Mouse (Mus musculus) midbrain, embryonic 11.5 days (tissue): ENCODE measurements around the gene Ccdc82. TPM values are rescaled to one million over a fixed set of nuclear protein-coding genes. Genes with fewer than 3 reads are reported as not detected.

Experiments
- ATAC-seq: fragments of 200-750 bp; cut with Nextera tagmentation; 2 replicates; pipeline ENCODE4 v1.8.0; 2017; ENCODE audit warnings: moderate TSS enrichment, moderate library complexity; ENCODE audit not compliant: low FRiP score
- DNase-seq: peaks from one replicate; pipeline ENCODE4 v3.0.0; 2015; ENCODE audit warnings: low spot score; ENCODE audit errors: missing footprints
- H3K27ac ChIP-seq: fragments of 300-500 bp; sonication (generic); 2 replicates; pipeline ENCODE4 v1.5.1; 2014; ENCODE audit warnings: low read depth, low read length
- H3K27me3 ChIP-seq: fragments of 300-500 bp; sonication (generic); 2 replicates; pipeline ENCODE4 v1.6.1; 2014; ENCODE audit warnings: mild to moderate bottlenecking, low read length, moderate library complexity, mixed read lengths; ENCODE audit not compliant: control insufficient read depth, insufficient read depth
- H3K36me3 ChIP-seq: fragments of 300-500 bp; sonication (generic); 2 replicates; pipeline ENCODE4 v1.6.1; 2014; ENCODE audit warnings: mild to moderate bottlenecking, low read length, moderate library complexity, mixed read lengths; ENCODE audit not compliant: control insufficient read depth, insufficient read depth
- H3K4me1 ChIP-seq: fragments of 300-500 bp; sonication (generic); 2 replicates; pipeline ENCODE4 v1.6.1; 2014; ENCODE audit warnings: low read length; ENCODE audit not compliant: control insufficient read depth, insufficient read depth
- H3K4me2 ChIP-seq: fragments of 300-500 bp; sonication (generic); 2 replicates; pipeline ENCODE4 v1.6.1; 2014; ENCODE audit warnings: mild to moderate bottlenecking, moderate library complexity
- H3K4me3 ChIP-seq: fragments of 300-500 bp; sonication (generic); 2 replicates; pipeline ENCODE4 v1.5.1; 2014; ENCODE audit warnings: low read depth, low read length
- H3K9ac ChIP-seq: fragments of 300-500 bp; sonication (generic); 2 replicates; pipeline ENCODE4 v1.6.1; 2014; ENCODE audit warnings: low read length
- H3K9me3 ChIP-seq: fragments of 300-500 bp; sonication (generic); 2 replicates; pipeline ENCODE4 v1.6.1; 2016; ENCODE audit warnings: low read length; ENCODE audit not compliant: control insufficient read depth
- WGBS: fragments of 180-500 bp; shearing (Covaris S2); extraction: QIAGEN DNeasy Blood & Tissue Kit; methylation state at CpG from one replicate; pipeline ENCODE4 v1.1.7; 2014; 5-methylcytosine and 5-hydroxymethylcytosine counted together
- polyA plus RNA-seq: library from polyadenylated mRNA; unstranded; fragments of >200 nt; fragmentation: Nextera tagmentation; extraction: Ambion mirVana; gene quantifications from 2 replicates; pipeline ENCODE4 v1.2.1, GENCODE M21; 2014

The Ccdc82 gene
- polyA plus RNA-seq, 1 experiment from 2014 or later = 12.8 TPM

DNA sequence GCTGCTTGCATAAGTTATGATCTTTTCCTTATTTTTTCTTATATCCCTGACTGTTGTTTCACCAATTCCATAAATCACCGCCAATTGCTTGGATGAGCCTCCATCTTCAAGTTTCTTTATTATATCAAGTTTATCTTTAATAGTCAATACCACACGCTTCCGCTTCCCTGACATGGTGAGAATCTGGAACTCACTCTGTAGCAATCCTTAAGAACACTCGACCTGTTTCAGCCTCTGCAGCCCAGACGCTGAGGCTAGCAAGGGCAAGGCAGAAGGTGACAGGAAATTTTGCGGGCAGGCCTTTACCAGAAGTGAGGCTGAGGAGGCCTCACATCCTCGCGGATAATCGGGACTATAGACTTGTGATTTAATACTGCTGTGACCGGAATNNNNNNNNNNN is 1.3 kb upstream of the Ccdc82 start, which contains the start of gene Jrkl:
Jrkl (minus strand) TSS at position 349 of the 400 bp plus-strand sequence.
- peak; percentile 92 for DNase-seq
- WGBS = 9% methylated on average over 10 of the region's 10 CpGs
- Histone ChIP-seq H3K9me3 (no peaks in the 10 kb centered on the region), H3K27me3 (no peaks in the 10 kb centered on the region), H3K27ac (no peak within 1 kb of the TSS), H3K36me3 (no peaks in the 10 kb centered on the region), H3K4me2 (peak within 1 kb of the TSS; percentile 62), H3K4me1 (peaks cover 15% of the 10 kb centered on the region), H3K4me3 (peak within 1 kb of the TSS; percentile 52), H3K9ac (peak within 1 kb of the TSS; percentile 68)
- no peak for ATAC-seq

GRCm38 (mm10) chr9:13248104-13248503 is 1.3 kb downstream of the Ccdc82 start:
- Histone ChIP-seq H3K27ac (no peak overlapping the region), H3K9ac (no peak overlapping the region), H3K4me1 (peaks cover 15% of the 10 kb centered on the region), H3K4me3 (no peak overlapping the region), H3K27me3 (no peaks in the 10 kb centered on the region), H3K9me3 (no peaks in the 10 kb centered on the region), H3K4me2 (no peak overlapping the region), H3K36me3 (no peaks in the 10 kb centered on the region)
- no peak for ATAC-seq
- DNase-seq = no peak
- WGBS = 93% methylated on average over 4 of the region's 4 CpGs

- Histone ChIP-seq H3K9ac (no peak overlapping the region), H3K9me3 (no peaks in the 10 kb centered on the region), H3K27me3 (no peaks in the 10 kb centered on the region), H3K4me3 (no peak overlapping the region), H3K36me3 (no peaks in the 10 kb centered on the region), H3K4me2 (no peak overlapping the region), H3K27ac (no peak overlapping the region), H3K4me1 (peaks cover 4% of the 10 kb centered on the region; the same call in 1 of the 2 replicates)
- 82% methylated on average over 2 of the region's 2 CpGs for WGBS
- DNase-seq (peak; percentile 59), ATAC-seq (no peak)
Measured at GRCm38 (mm10) chr9:13251251-13251650, 4.5 kb downstream of the Ccdc82 start.

- Histone ChIP-seq H3K4me1 (no peaks in the 10 kb centered on the region), H3K27ac (no peak overlapping the region), H3K9ac (no peak overlapping the region), H3K4me3 (no peak overlapping the region), H3K9me3 (no peaks in the 10 kb centered on the region), H3K36me3 (no peaks in the 10 kb centered on the region), H3K27me3 (no peaks in the 10 kb centered on the region), H3K4me2 (no peak overlapping the region)
- DNase-seq = no peak
- 97% methylated on average over 1 of the region's 1 CpGs for WGBS
- ATAC-seq = no peak
Measured at GRCm38 (mm10) chr9:13256726-13257125, 10.0 kb downstream of the Ccdc82 start.

DNA sequence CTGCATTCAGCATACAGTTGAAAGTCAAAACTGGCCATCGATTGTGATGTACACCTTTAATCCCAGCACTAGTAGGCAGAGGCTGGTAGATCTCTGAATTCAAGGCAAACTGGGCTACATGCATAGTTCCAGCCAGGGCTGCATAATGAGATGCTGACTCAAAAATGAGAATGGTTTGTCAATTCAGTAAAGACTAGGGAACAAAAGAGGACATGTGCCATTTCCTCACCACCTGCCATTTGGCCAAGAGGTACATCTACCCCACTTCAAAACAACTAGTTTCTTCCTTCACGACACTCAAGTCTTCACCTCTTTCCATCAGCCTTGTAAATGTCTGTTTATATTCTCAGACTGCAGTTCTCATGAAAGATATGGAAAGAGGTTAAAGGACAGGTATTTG is 11.4 kb downstream of the Ccdc82 start:
- ATAC-seq (no peak), DNase-seq (no peak)
- Histone ChIP-seq H3K9me3 (no peaks in the 10 kb centered on the region), H3K27ac (no peak overlapping the region), H3K4me1 (no peaks in the 10 kb centered on the region), H3K27me3 (no peaks in the 10 kb centered on the region), H3K4me2 (no peak overlapping the region), H3K9ac (no peak overlapping the region), H3K36me3 (no peaks in the 10 kb centered on the region), H3K4me3 (no peak overlapping the region)
- WGBS = 93% methylated on average over 2 of the region's 2 CpGs

GRCm38 (mm10) chr9:13260980-13261379 is 14.2 kb downstream of the Ccdc82 start:
- Histone ChIP-seq H3K27ac (no peak overlapping the region), H3K36me3 (no peaks in the 10 kb centered on the region), H3K4me2 (no peak overlapping the region), H3K9me3 (no peaks in the 10 kb centered on the region), H3K4me3 (no peak overlapping the region), H3K4me1 (no peaks in the 10 kb centered on the region), H3K9ac (no peak overlapping the region), H3K27me3 (no peaks in the 10 kb centered on the region)
- ATAC-seq (no peak), DNase-seq (no peak)
- WGBS = 89% methylated on average over 3 of the region's 3 CpGs

DNA sequence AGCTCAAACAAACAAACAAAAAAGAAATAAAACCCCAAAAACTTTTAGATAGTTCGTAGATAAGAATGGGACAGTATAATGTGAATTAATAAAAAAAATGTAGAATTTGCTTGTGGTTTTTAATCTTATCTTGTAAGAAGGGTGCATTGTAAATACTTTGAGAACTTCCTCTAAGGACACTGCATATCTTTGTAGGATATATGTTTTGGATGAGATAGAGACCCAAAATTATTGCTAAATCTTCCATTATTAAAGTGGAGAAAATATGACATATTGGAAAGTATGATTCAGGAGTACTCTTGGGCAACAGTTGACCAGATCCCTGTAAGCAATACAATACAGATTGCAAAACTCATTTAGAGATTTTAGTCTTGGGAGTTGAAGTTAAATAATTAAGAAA is 26.5 kb downstream of the Ccdc82 start:
- Histone ChIP-seq H3K4me2 (no peak overlapping the region), H3K9me3 (no peaks in the 10 kb centered on the region), H3K4me3 (no peak overlapping the region), H3K27me3 (no peaks in the 10 kb centered on the region), H3K36me3 (no peaks in the 10 kb centered on the region), H3K9ac (no peak overlapping the region), H3K4me1 (no peaks in the 10 kb centered on the region), H3K27ac (no peak overlapping the region)
- WGBS = 95% methylated on average over 1 of the region's 1 CpGs
- ATAC-seq = no peak
- no peak for DNase-seq

- H3K27ac ChIP-seq = no peak overlapping the region
- 81% methylated on average over 2 of the region's 2 CpGs for WGBS
- no peak overlapping the region for H3K4me2 ChIP-seq
- no peaks in the 10 kb centered on the region for H3K4me1 ChIP-seq
- no peak for DNase-seq
- no peak overlapping the region for H3K9ac ChIP-seq
- no peaks in the 10 kb centered on the region for H3K9me3 ChIP-seq
- H3K4me3 ChIP-seq = no peak overlapping the region
- no peaks in the 10 kb centered on the region for H3K27me3 ChIP-seq
- H3K36me3 ChIP-seq = no peaks in the 10 kb centered on the region
- ATAC-seq = no peak
Measured at GRCm38 (mm10) chr9:13287482-13287881, 40.7 kb downstream of the Ccdc82 start.

- Histone ChIP-seq H3K27me3 (no peaks in the 10 kb centered on the region), H3K4me1 (peaks cover 30% of the 10 kb centered on the region), H3K9me3 (no peaks in the 10 kb centered on the region), H3K4me2 (peak overlapping the region; percentile 97), H3K9ac (peak overlapping the region; percentile 79), H3K36me3 (no peaks in the 10 kb centered on the region), H3K27ac (peak overlapping the region; percentile 71), H3K4me3 (peak overlapping the region; percentile 57)
- DNase-seq (peak; percentile 97), ATAC-seq (peak; percentile 92)
- under 1% methylated on average over 28 of the region's 28 CpGs for WGBS
Measured at GRCm38 (mm10) chr9:13296274-13297121, 49.7 kb downstream of the Ccdc82 start.
